Mouse (Mus musculus): ENCODE measurements around the gene Tspan5.

The Tspan5 gene

GRCm38 (mm10) chr3:138743061-138743671 is 1.2 kb downstream of the Tspan5 start:
- intact Hi-C loops (cut with DNase I): loop anchor here (5.0 to 10.0 kb wide), 2 partner anchors 94 to 162 kb away; no protein-coding TSS in a partner anchor

GRCm38 (mm10) chr3:138744030-138744774 is 2.2 kb downstream of the Tspan5 start:
- intact Hi-C loops (cut with DNase I): loop anchor here (5.0 to 10.0 kb wide), 2 partner anchors 93 to 161 kb away; no protein-coding TSS in a partner anchor

GRCm38 (mm10) chr3:138745091-138745490 is 3.1 kb downstream of the Tspan5 start:
- intact Hi-C loops (cut with DNase I): loop anchor here (10.0 kb wide), 1 partner anchor 160 kb away; no protein-coding TSS in a partner anchor

- intact Hi-C loops (cut with DNase I): loop anchor here (10.0 kb wide), 1 partner anchor 159 kb away; no protein-coding TSS in a partner anchor
Measured at GRCm38 (mm10) chr3:138745596-138745995, 3.6 kb downstream of the Tspan5 start.

GRCm38 (mm10) chr3:138746556-138746955 is 4.6 kb downstream of the Tspan5 start:
- intact Hi-C loops (cut with DNase I): loop anchor here (10.0 kb wide), 1 partner anchor 158 kb away; no protein-coding TSS in a partner anchor

GRCm38 (mm10) chr3:138747035-138747434 is 5.0 kb downstream of the Tspan5 start:
- intact Hi-C loops (cut with DNase I): loop anchor here (10.0 kb wide), 1 partner anchor 158 kb away; no protein-coding TSS in a partner anchor

GRCm38 (mm10) chr3:138747985-138748384 is 6.0 kb downstream of the Tspan5 start:
- intact Hi-C loops (cut with DNase I): loop anchor here (10.0 kb wide), 1 partner anchor 157 kb away; no protein-coding TSS in a partner anchor

GRCm38 (mm10) chr3:138749645-138750044 is 7.7 kb downstream of the Tspan5 start:
- intact Hi-C loops (cut with DNase I): loop anchor here (10.0 kb wide), 1 partner anchor 155 kb away; no protein-coding TSS in a partner anchor

- intact Hi-C loops (cut with DNase I): no loop called here
Measured at GRCm38 (mm10) chr3:138751328-138751727, 9.3 kb downstream of the Tspan5 start.

- intact Hi-C loops (cut with DNase I): no loop called here
Measured at GRCm38 (mm10) chr3:138752056-138752455, 10.1 kb downstream of the Tspan5 start.

GRCm38 (mm10) chr3:138752769-138753168 is 10.8 kb downstream of the Tspan5 start:
- intact Hi-C loops (cut with DNase I): no loop called here

GRCm38 (mm10) chr3:138753182-138753885 is 11.3 kb downstream of the Tspan5 start:
- intact Hi-C loops (cut with DNase I): no loop called here

GRCm38 (mm10) chr3:138754328-138754727 is 12.3 kb downstream of the Tspan5 start:
- intact Hi-C loops (cut with DNase I): no loop called here

- intact Hi-C loops (cut with DNase I): no loop called here
Measured at GRCm38 (mm10) chr3:138757283-138757682, 15.3 kb downstream of the Tspan5 start.

- intact Hi-C loops (cut with DNase I): no loop called here
Measured at GRCm38 (mm10) chr3:138759968-138760684, 18.1 kb downstream of the Tspan5 start.

GRCm38 (mm10) chr3:138760685-138761119 is 18.7 kb downstream of the Tspan5 start:
- intact Hi-C loops (cut with DNase I): no loop called here

- intact Hi-C loops (cut with DNase I): no loop called here
Measured at GRCm38 (mm10) chr3:138761531-138761930, 19.5 kb downstream of the Tspan5 start.

- intact Hi-C loops (cut with DNase I): no loop called here
Measured at GRCm38 (mm10) chr3:138763941-138764340, 21.9 kb downstream of the Tspan5 start.

- intact Hi-C loops (cut with DNase I): no loop called here
Measured at GRCm38 (mm10) chr3:138764782-138765181, 22.8 kb downstream of the Tspan5 start.

GRCm38 (mm10) chr3:138767034-138767433 is 25.0 kb downstream of the Tspan5 start:
- intact Hi-C loops (cut with DNase I): no loop called here

Measured in adrenal gland (tissue).